ENCODE assay signal across 17 mouse cellular contexts in the genomic region with DNA sequence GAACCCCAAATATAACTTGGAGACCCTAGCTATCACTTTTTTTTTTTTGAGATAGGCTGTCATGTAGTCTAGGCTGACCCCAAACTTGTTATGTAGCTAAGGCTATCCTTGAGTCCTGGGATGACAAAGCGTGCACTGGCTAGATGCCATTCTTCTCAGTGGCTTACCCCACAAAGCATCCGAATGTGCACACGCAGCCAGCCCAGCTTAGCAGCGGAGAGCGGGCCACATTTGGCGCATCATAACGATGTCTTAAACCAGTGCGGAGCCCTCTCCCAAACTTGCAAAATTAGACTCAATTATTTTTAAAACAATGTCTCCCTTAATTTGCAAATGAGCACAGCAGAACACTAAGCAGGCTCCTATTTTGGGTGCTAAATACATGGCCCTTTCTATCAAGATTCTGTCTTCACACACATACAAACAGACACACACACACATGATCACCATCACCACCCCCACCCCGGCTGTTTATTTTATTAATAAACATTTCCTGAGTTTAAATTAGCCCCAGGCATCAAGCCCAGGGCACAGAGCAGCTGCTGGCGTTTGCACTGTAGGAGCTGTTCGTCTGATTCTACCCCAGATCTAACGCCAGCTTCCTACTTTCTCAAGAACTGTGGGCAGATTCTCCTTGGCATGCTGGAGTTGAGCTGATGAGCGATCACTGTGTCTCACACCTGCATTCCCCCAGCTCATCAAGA.
DNase-seq lines count a peak whose midpoint lies in the region; ATAC-seq lines count a peak whose summit lies in the region.
"Had no signal": no experiment of that assay in that cellular context is flagged by ENCODE, and none has a peak within 500 bp of the region (broad histone marks: within the 10 kb centered on the region; RNA-seq: fewer than 3 reads in every experiment).

No protein-coding gene starts in this region.

- no peak overlapping the region for H3K4me3 ChIP-seq in midbrain, embryonic 14.5 days (replicated peaks; ENCODE audit: low read depth, low read length)
- H3K4me3 ChIP-seq in midbrain, embryonic 10.5 days = no peak overlapping the region
- H3K4me3 ChIP-seq: embryonic facial prominence, embryonic 15.5 days; hindbrain, embryonic 13.5 days; neural tube, embryonic 13.5 days had no signal

- no peaks in the 10 kb centered on the region for H3K27me3 ChIP-seq in midbrain, embryonic 14.5 days (ENCODE audit: control insufficient read depth, insufficient read depth, low read length)
- no peaks in the 10 kb centered on the region for H3K27me3 ChIP-seq in midbrain, embryonic 10.5 days (ENCODE audit: low read depth, poor library complexity, severe bottlenecking)
- H3K27me3 ChIP-seq: embryonic facial prominence, embryonic 15.5 days; hindbrain, embryonic 13.5 days; neural tube, embryonic 13.5 days had no signal

- no peaks in the 10 kb centered on the region for H3K9me3 ChIP-seq in midbrain, embryonic 14.5 days (ENCODE audit: control insufficient read depth, low read length)
- H3K9me3 ChIP-seq in midbrain, embryonic 10.5 days (replicated peaks) = no peaks in the 10 kb centered on the region
- H3K9me3 ChIP-seq: embryonic facial prominence, embryonic 15.5 days; hindbrain, embryonic 13.5 days; neural tube, embryonic 13.5 days had no signal

- no peak overlapping the region for H3K9ac ChIP-seq in midbrain, embryonic 14.5 days (replicated peaks; ENCODE audit: low read length)
- H3K9ac ChIP-seq: embryonic facial prominence, embryonic 15.5 days; hindbrain, embryonic 13.5 days; neural tube, embryonic 13.5 days had no signal

- peak; percentile 53 for ATAC-seq in frontal cortex, adult (ENCODE audit: low TSS enrichment)
- no peak for ATAC-seq in midbrain, embryonic 14.5 days (ENCODE audit: low FRiP score, low TSS enrichment)

- WGBS in midbrain, embryonic 14.5 days = 75% methylated on average over 13 of the region's 13 CpGs
- 88% methylated on average over 13 of the region's 13 CpGs for WGBS in midbrain, embryonic 10.5 days

- DNase-seq in frontal cortex, postnatal 14 days (ENCODE audit: low spot score in 2 of 2) = no peak
- peak; percentile 35 for DNase-seq in midbrain, embryonic 14.5 days
- no peak for DNase-seq in midbrain, embryonic 10.5 days (ENCODE audit: low spot score)
- peak; percentile 59 to 70 for DNase-seq in left cerebral cortex, adult 9 months (ENCODE audit: low spot score in 2 of 2)
- DNase-seq in telencephalon, adult 2 months (ENCODE audit: low read depth, low spot score) = peak; percentile 87
- DNase-seq in urinary bladder, postnatal 36 days (ENCODE audit: low spot score in 2 of 2) = no peak
- DNase-seq in gastrocnemius, postnatal 4 days (ENCODE audit: low spot score in 2 of 2) = no peak
- DNase-seq: cerebellum, postnatal 36 days; kidney, adult 18-20 months; kidney, postnatal 4 days; lung, adult 2 months; retina, postnatal 1 day; thymus, postnatal 14 days had no signal

- H3K4me1 ChIP-seq in midbrain, embryonic 14.5 days (ENCODE audit: control insufficient read depth, insufficient read depth, low read length) = peaks cover 39% of the 10 kb centered on the region
- peaks cover 35% of the 10 kb centered on the region for H3K4me1 ChIP-seq in midbrain, embryonic 10.5 days
- H3K4me1 ChIP-seq: embryonic facial prominence, embryonic 15.5 days had no signal

- H3K27ac ChIP-seq in midbrain, embryonic 14.5 days (replicated peaks; ENCODE audit: low read depth, low read length) = peak overlapping the region; percentile 20; the same call in 1 of the 2 replicates
- H3K27ac ChIP-seq in midbrain, embryonic 10.5 days (replicated peaks) = no peak overlapping the region
- H3K27ac ChIP-seq: embryonic facial prominence, embryonic 15.5 days; hindbrain, embryonic 13.5 days; neural tube, embryonic 13.5 days had no signal

- H3K4me2 ChIP-seq in midbrain, embryonic 14.5 days (ENCODE audit: low read length) = no peak overlapping the region
- H3K4me2 ChIP-seq: embryonic facial prominence, embryonic 15.5 days; hindbrain, embryonic 13.5 days; neural tube, embryonic 13.5 days had no signal

- H3K36me3 ChIP-seq in midbrain, embryonic 14.5 days (ENCODE audit: control insufficient read depth, insufficient read depth, low read length) = no peaks in the 10 kb centered on the region
- H3K36me3 ChIP-seq in midbrain, embryonic 10.5 days = no peaks in the 10 kb centered on the region
- H3K36me3 ChIP-seq: embryonic facial prominence, embryonic 15.5 days; hindbrain, embryonic 13.5 days; neural tube, embryonic 13.5 days had no signal

Comparison
In these comparisons a context has a peak if more than half of its experiments do, and no peak if none do; other contexts are left out.
1. DNase-seq: peak in midbrain, embryonic 14.5 days (single experiment), left cerebral cortex, adult 9 months (2 of 2) and telencephalon, adult 2 months (single experiment); none in frontal cortex, postnatal 14 days (0 of 2), midbrain, embryonic 10.5 days (single experiment), urinary bladder, postnatal 36 days (0 of 2) and gastrocnemius, postnatal 4 days (0 of 2).